In the genomic region with DNA sequence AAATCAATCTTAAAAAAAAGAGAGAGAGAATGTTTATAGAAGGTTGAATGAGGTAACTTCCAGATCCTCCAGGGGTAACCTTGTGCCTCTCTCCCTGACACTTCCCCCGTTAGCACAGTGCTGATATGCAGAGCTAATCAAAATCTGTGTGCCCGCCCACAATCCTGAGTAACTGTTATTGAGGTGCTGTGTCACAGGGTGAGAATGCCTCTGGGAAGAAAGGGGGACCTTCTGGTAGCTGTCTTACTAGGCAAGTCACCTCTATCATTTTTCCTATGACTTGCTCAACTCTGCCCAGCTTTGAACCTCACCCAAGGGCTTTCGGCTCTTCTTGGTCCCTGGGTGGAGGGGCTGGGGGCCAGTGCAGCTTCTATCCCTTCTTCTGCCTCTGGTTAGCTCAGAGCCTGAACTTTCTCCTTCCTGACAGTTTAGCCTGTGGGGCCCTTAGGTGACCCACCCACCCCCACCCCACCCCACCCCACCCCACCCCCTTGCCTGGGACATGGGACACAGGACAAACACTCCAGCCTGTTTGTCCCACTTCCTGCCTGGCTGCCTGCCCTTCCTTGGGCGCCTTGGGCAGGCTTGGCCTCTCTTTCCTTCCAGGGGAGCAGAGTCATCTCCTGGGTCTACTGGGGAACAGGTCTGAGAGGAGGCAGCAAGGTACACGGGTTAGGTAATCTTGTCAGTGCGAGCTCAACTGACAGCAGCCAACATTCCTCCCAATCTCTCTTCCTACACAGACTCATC, we compare ENCODE assay signal across 13 mouse cellular contexts. TPM values are rescaled to one million over a fixed set of nuclear protein-coding genes. Genes with fewer than 3 reads are reported as not detected.
DNase-seq lines count a peak whose midpoint lies in the region; ATAC-seq and TF ChIP-seq lines count a peak whose summit lies in the region.
"Had no signal": no experiment of that assay in that cellular context is flagged by ENCODE, and none has a peak within 500 bp of the region (broad histone marks: within the 10 kb centered on the region; RNA-seq: fewer than 3 reads in every experiment).

No protein-coding gene starts in this region.

- H3K4me2 ChIP-seq in heart, embryonic 13.5 days, result no peak overlapping the region
- H3K4me2 ChIP-seq in stomach, postnatal 0 days (replicated peaks; ENCODE audit: low read depth), result no peak overlapping the region
- H3K4me2 ChIP-seq: embryonic facial prominence, embryonic 15.5 days had no signal

- no peak for TF ChIP-seq CTCF in spleen, adult 2 months (IDR thresholded peaks at IDR 0.05; ENCODE audit: extremely low read depth, insufficient read depth, insufficient read length, insufficient replicate concordance)
- TF ChIP-seq CTCF in stomach, postnatal 0 days (IDR thresholded peaks at IDR 0.05; ENCODE audit: low read depth), result no peak

- no peak overlapping the region for H3K9ac ChIP-seq in heart, embryonic 13.5 days
- H3K9ac ChIP-seq in stomach, postnatal 0 days (ENCODE audit: low read length), result 0 out of 2 replicates have a peak overlapping the region, but pooled peaks have one; percentile 8
- H3K9ac ChIP-seq: embryonic facial prominence, embryonic 15.5 days had no signal

- H3K27ac ChIP-seq in spleen, adult 2 months (ENCODE audit: insufficient read depth, low read length), result 0 out of 2 replicates have a peak overlapping the region, but pooled peaks have one; percentile 19
- peak overlapping the region; percentile 64 for H3K27ac ChIP-seq in heart, embryonic 13.5 days (replicated peaks)
- H3K27ac ChIP-seq in stomach, postnatal 0 days (replicated peaks), result peak overlapping the region; percentile 65
- H3K27ac ChIP-seq: embryonic facial prominence, embryonic 15.5 days; limb, embryonic 10.5 days had no signal

- no peak for TF ChIP-seq EP300 in stomach, postnatal 0 days (optimal IDR thresholded peaks at IDR 0.05)

- peaks cover 6% of the 10 kb centered on the region; the same call in 1 of the 2 replicates for H3K4me1 ChIP-seq in spleen, adult 2 months (ENCODE audit: control insufficient read depth, insufficient read depth, insufficient read length)
- H3K4me1 ChIP-seq in heart, embryonic 13.5 days, result peaks cover 68% of the 10 kb centered on the region
- peaks cover 14% of the 10 kb centered on the region for H3K4me1 ChIP-seq in stomach, postnatal 0 days (replicated peaks; ENCODE audit: control insufficient read depth, insufficient read depth)

- ATAC-seq in heart, embryonic 13.5 days (ENCODE audit: extremely low read depth, insufficient number of reproducible peaks, low FRiP score, low TSS enrichment), result no peak
- ATAC-seq in stomach, postnatal 0 days (ENCODE audit: low FRiP score, low TSS enrichment), result peak; percentile 57
- ATAC-seq: inflammation-experienced regulatory T-cells, adult 6 months had no signal

- no peaks in the 10 kb centered on the region for H3K9me3 ChIP-seq in heart, embryonic 13.5 days
- no peaks in the 10 kb centered on the region for H3K9me3 ChIP-seq in stomach, postnatal 0 days (ENCODE audit: control insufficient read depth, low read length)
- H3K9me3 ChIP-seq: embryonic facial prominence, embryonic 15.5 days; limb, embryonic 10.5 days had no signal

- TF ChIP-seq POLR2A in spleen, adult 2 months (IDR thresholded peaks at IDR 0.05; ENCODE audit: low read depth, low read length), result no peak

- H3K27me3 ChIP-seq in spleen, adult 2 months (ENCODE audit: control insufficient read depth, insufficient read depth, low read length), result no peaks in the 10 kb centered on the region
- no peaks in the 10 kb centered on the region for H3K27me3 ChIP-seq in heart, embryonic 13.5 days (replicated peaks)
- no peaks in the 10 kb centered on the region for H3K27me3 ChIP-seq in stomach, postnatal 0 days (ENCODE audit: control insufficient read depth, insufficient read depth, low read length)
- H3K27me3 ChIP-seq: embryonic facial prominence, embryonic 15.5 days had no signal

- WGBS in spleen, adult 2 months, result 73% methylated on average over 6 of the region's 6 CpGs
- WGBS in heart, embryonic 13.5 days, result 47% methylated on average over 6 of the region's 6 CpGs
- 59% methylated on average over 6 of the region's 6 CpGs for WGBS in stomach, postnatal 0 days

- H3K36me3 ChIP-seq in spleen, adult 2 months (ENCODE audit: control insufficient read depth, insufficient read depth, low read length), result peaks cover 28% of the 10 kb centered on the region
- H3K36me3 ChIP-seq in heart, embryonic 13.5 days, result peaks cover 37% of the 10 kb centered on the region
- peaks cover 11% of the 10 kb centered on the region for H3K36me3 ChIP-seq in stomach, postnatal 0 days (ENCODE audit: control insufficient read depth, insufficient read depth, low read length)

- intact Hi-C loops in left cerebral cortex, postnatal 10 days (cut with DNase I), result no loop called here

- no peak for DNase-seq in spleen, adult 2 months (ENCODE audit: low read depth in 1 of 2, low spot score in 2 of 2)
- no peak for DNase-seq in spleen, postnatal 4 days (ENCODE audit: low spot score in 2 of 2)
- DNase-seq in lung, adult 18-20 months, result peak; percentile 87 to 94
- DNase-seq in stomach, postnatal 0 days (ENCODE audit: low spot score), result peak; percentile 77
- DNase-seq in layer of hippocampus, postnatal 14 days (ENCODE audit: low spot score in 2 of 2), result no peak
- DNase-seq in left cerebral cortex, postnatal 10 days (ENCODE audit: extremely low spot score in 1 of 2, low spot score in 2 of 2), result no peak
- DNase-seq: cerebellum, adult 2 months; gastrocnemius, postnatal 25 days; right cerebral cortex, postnatal 4 days had no signal

- no peak overlapping the region for H3K4me3 ChIP-seq in spleen, adult 2 months (ENCODE audit: extremely low read depth, insufficient read depth, insufficient read length)
- no peak overlapping the region for H3K4me3 ChIP-seq in heart, embryonic 13.5 days
- H3K4me3 ChIP-seq in stomach, postnatal 0 days (ENCODE audit: low read depth, low read length), result no peak overlapping the region
- H3K4me3 ChIP-seq: embryonic facial prominence, embryonic 15.5 days; limb, embryonic 10.5 days had no signal

RNA-seq across cellular contexts. Expression of a gene that starts 7.7 kb away (rescaled TPM):
- 52.0 and 58.1 TPM in 2 replicates for polyA plus RNA-seq in spleen, adult 2 months (2012; rRNA removed)
- polyA plus RNA-seq in heart, embryonic 13.5 days (2015; fragmentation: Nextera tagmentation; extraction: Ambion mirVana), result 1.9 and 2.0 TPM in 2 replicates
- polyA plus RNA-seq in stomach, postnatal 0 days (2015; fragmentation: Nextera tagmentation; extraction: Ambion mirVana), result 0.63 and 0.93 TPM in 2 replicates
- 1 to 10 TPM; 2.6 to 3.4 TPM for total RNA-seq in layer of hippocampus, postnatal 14 days (2021)
- total RNA-seq in left cerebral cortex, postnatal 10 days (2021), result 1 to 10 TPM; 2.6 to 2.7 TPM

RNA-seq across cellular contexts. Expression of a gene that starts 8.6 kb away (rescaled TPM):
- polyA plus RNA-seq in spleen, adult 2 months (2012; rRNA removed), result 3.0 and 4.2 TPM in 2 replicates
- 1.3 and 1.4 TPM in 2 replicates for polyA plus RNA-seq in heart, embryonic 13.5 days (2015; fragmentation: Nextera tagmentation; extraction: Ambion mirVana)
- 0.29 and 0.40 TPM in 2 replicates for polyA plus RNA-seq in stomach, postnatal 0 days (2015; fragmentation: Nextera tagmentation; extraction: Ambion mirVana)
- total RNA-seq in layer of hippocampus, postnatal 14 days (2021), result 10 to 100 TPM; 10.7 to 11.9 TPM
- total RNA-seq in left cerebral cortex, postnatal 10 days (2021), result 10 to 100 TPM; 25.7 to 27.7 TPM

RNA-seq across cellular contexts. Expression of a gene that starts 13.9 kb away (rescaled TPM):
- 67.8 and 82.2 TPM in 2 replicates for polyA plus RNA-seq in spleen, adult 2 months (2012; rRNA removed)
- polyA plus RNA-seq in heart, embryonic 13.5 days (2015; fragmentation: Nextera tagmentation; extraction: Ambion mirVana), result 75.9 and 92.9 TPM in 2 replicates
- 105 and 111 TPM in 2 replicates for polyA plus RNA-seq in stomach, postnatal 0 days (2015; fragmentation: Nextera tagmentation; extraction: Ambion mirVana)
- 10 to 100 TPM; 41.3 to 45.8 TPM for total RNA-seq in layer of hippocampus, postnatal 14 days (2021)
- 10 to 100 TPM; 47.4 to 47.9 TPM for total RNA-seq in left cerebral cortex, postnatal 10 days (2021)

RNA-seq across cellular contexts. Expression of a gene that starts 14.0 kb away (rescaled TPM):
- polyA plus RNA-seq in spleen, adult 2 months (2012; rRNA removed), result 9.2 and 11.0 TPM in 2 replicates
- polyA plus RNA-seq in heart, embryonic 13.5 days (2015; fragmentation: Nextera tagmentation; extraction: Ambion mirVana), result 0.96 and 1.2 TPM in 2 replicates
- polyA plus RNA-seq in stomach, postnatal 0 days (2015; fragmentation: Nextera tagmentation; extraction: Ambion mirVana), result 2.7 and 2.8 TPM in 2 replicates
- total RNA-seq in layer of hippocampus, postnatal 14 days (2021), result 1 to 10 TPM; 5.0 to 8.3 TPM
- total RNA-seq in left cerebral cortex, postnatal 10 days (2021), result 1 to 10 TPM; 5.4 to 5.6 TPM

RNA-seq across cellular contexts. Expression of a gene that starts 33.0 kb away (rescaled TPM):
- polyA plus RNA-seq in spleen, adult 2 months (2012; rRNA removed), result 0.16 and 0.20 TPM in 2 replicates
- 0.23 and 0.42 TPM in 2 replicates for polyA plus RNA-seq in heart, embryonic 13.5 days (2015; fragmentation: Nextera tagmentation; extraction: Ambion mirVana)
- polyA plus RNA-seq in stomach, postnatal 0 days (2015; fragmentation: Nextera tagmentation; extraction: Ambion mirVana), result 0.05 and 0.10 TPM in 2 replicates
- 1 to 10 TPM in 1 of 2 experiments, under 1 TPM in 1; 0.81 to 1.2 TPM for total RNA-seq in layer of hippocampus, postnatal 14 days (2021)
- total RNA-seq in left cerebral cortex, postnatal 10 days (2021), result 1 to 10 TPM; 2.2 to 3.7 TPM

Comparison
In these comparisons a context has a peak if more than half of its experiments do, and no peak if none do; other contexts are left out.
1. DNase-seq: peak in lung, adult 18-20 months (2 of 2) and stomach, postnatal 0 days (single experiment); none in spleen, adult 2 months (0 of 2), spleen, postnatal 4 days (0 of 2), layer of hippocampus, postnatal 14 days (0 of 2) and left cerebral cortex, postnatal 10 days (0 of 2).
2. RNA of a gene that starts 7.7 kb away (polyA plus RNA-seq): 52.0 to 58.1 TPM in spleen, adult 2 months; 1.9 to 2.0 TPM in heart, embryonic 13.5 days and 0.63 to 0.93 TPM in stomach, postnatal 0 days; every median in the first group is over 10 times any median in the second.
3. Peak in every context shown above with its lines, with median percentiles within 50 percentile points of each other: H3K27ac ChIP-seq.